Mouse (Mus musculus): ENCODE measurements at regions not wholly inside any gene's neighbourhood (a gene's known extent, or its start where the extent isn't known, plus 50 kb on each side); places are given as distances from the start of the nearest gene placed in this dataset.

DNA sequence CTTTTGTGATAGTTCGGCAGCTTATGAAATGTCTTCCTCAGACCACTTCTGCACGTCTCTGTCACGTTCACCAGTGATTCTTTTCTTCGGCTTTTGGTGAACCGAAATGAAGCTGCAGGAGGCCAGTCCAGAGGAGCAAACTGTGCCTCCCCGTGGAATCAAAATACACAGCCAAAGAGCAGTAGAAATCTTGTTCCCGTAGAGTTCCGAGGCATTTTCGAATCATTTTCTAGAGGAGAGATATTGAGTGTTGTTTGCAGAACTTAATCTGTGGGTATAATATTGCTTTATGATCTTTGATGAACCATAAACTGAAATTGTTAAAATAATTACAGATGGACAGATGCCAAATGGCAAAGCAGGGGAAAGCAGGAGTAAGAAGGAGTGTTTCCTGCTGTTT is 52.4 kb upstream of the Akirin2 start:
- TF ChIP-seq CTCF (IDR thresholded peaks at IDR 0.05) (no peak), POLR2A (IDR thresholded peaks at IDR 0.05; ENCODE audit: insufficient read depth, low read depth, low read length) (no peak), EP300 (IDR thresholded peaks at IDR 0.05; ENCODE audit: insufficient read depth, low read depth, low read length) (no peak)

All from heart, adult 2 months (tissue).